Mouse (Mus musculus): ENCODE results near the gene Fam83f.

The Fam83f gene

GRCm38 (mm10) chr15:80672810-80673209 lies 1.2 kb downstream of the Fam83f start:
- no peak for DNase-seq

GRCm38 (mm10) chr15:80673337-80674095 lies 1.9 kb downstream of the Fam83f start:
- no peak for DNase-seq

- DNase-seq = no peak
These were observed 3.1 kb downstream of the Fam83f start for GRCm38 (mm10) chr15:80674700-80675099.

GRCm38 (mm10) chr15:80679515-80680215 lies 8.0 kb downstream of the Fam83f start:
- DNase-seq = peak; percentile 78

- DNase-seq = peak; percentile 84
These were observed 8.8 kb downstream of the Fam83f start for GRCm38 (mm10) chr15:80680347-80681030.

GRCm38 (mm10) chr15:80681466-80681881 lies 9.8 kb downstream of the Fam83f start:
- DNase-seq = no peak

- peak; percentile 57 for DNase-seq
These were observed 10.7 kb downstream of the Fam83f start for GRCm38 (mm10) chr15:80682343-80682742.

GRCm38 (mm10) chr15:80683151-80683550 lies 11.5 kb downstream of the Fam83f start:
- peak; percentile 67 for DNase-seq

- no peak for DNase-seq
These were observed 12.3 kb downstream of the Fam83f start for GRCm38 (mm10) chr15:80683990-80684389.

- no peak for DNase-seq
These were observed 13.3 kb downstream of the Fam83f start for GRCm38 (mm10) chr15:80684786-80685602.

GRCm38 (mm10) chr15:80685603-80685895 lies 13.9 kb downstream of the Fam83f start:
- DNase-seq = no peak

- no peak for DNase-seq
These were observed 16.9 kb downstream of the Fam83f start for GRCm38 (mm10) chr15:80688536-80688935.

- DNase-seq = no peak
These were observed 21.8 kb downstream of the Fam83f start for GRCm38 (mm10) chr15:80693492-80693891.

GRCm38 (mm10) chr15:80694125-80694910 lies 22.7 kb downstream of the Fam83f start:
- DNase-seq = no peak

- DNase-seq = no peak
These were observed 25.9 kb downstream of the Fam83f start for GRCm38 (mm10) chr15:80697564-80697963.

- no peak for DNase-seq
These were observed 30.0 kb downstream of the Fam83f start for GRCm38 (mm10) chr15:80701481-80702257.

- DNase-seq = no peak
These were observed 31.3 kb downstream of the Fam83f start for GRCm38 (mm10) chr15:80702910-80703309.

GRCm38 (mm10) chr15:80703495-80703894 lies 31.8 kb downstream of the Fam83f start:
- DNase-seq = no peak

GRCm38 (mm10) chr15:80704267-80704666 lies 32.6 kb downstream of the Fam83f start:
- peak; percentile 93 for DNase-seq

- DNase-seq = peak; percentile 84
These were observed 34.3 kb downstream of the Fam83f start for GRCm38 (mm10) chr15:80705828-80706549.

GRCm38 (mm10) chr15:80706596-80706995 lies 34.9 kb downstream of the Fam83f start:
- DNase-seq = no peak

Data from kidney, adult 11 months (tissue).